Mouse (Mus musculus) embryo, embryonic 10 days (tissue): ENCODE measurements around the gene Slfn5.
A peak's percentile ranks its signal among the peaks of the same experiment; 100 is the strongest.
"Not testable (repeated sequence)": the region's sequence is repeated elsewhere in the genome, so short reads cannot be mapped to it uniquely, and the experiment has no call there.

Experiments
- DNase-seq: peaks from one replicate; pipeline ENCODE4 v3.0.0-alpha.2; 2015; ENCODE audit warnings: low spot score

The Slfn5 gene

DNA sequence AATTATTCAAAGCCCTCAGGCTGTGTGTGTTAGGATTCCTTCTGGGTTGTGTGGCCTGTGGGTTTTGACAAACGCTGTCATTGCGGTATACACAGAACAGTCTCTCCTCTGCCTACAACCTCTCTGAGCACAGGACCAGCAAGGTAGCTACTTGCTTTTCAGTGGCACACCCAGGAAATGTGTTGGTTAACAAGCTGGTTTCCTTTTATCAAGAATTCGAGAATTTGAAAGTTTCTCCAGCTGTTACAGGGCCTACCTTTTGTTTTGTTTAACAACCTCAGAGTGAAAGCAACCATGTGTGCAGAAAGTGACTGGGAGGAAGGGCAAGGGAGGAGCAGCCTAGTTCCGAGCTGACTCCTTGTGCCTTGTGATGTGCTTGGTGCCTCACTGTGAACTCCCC, 3.7 kb upstream of the Slfn5 start:
- no peak for DNase-seq

DNA sequence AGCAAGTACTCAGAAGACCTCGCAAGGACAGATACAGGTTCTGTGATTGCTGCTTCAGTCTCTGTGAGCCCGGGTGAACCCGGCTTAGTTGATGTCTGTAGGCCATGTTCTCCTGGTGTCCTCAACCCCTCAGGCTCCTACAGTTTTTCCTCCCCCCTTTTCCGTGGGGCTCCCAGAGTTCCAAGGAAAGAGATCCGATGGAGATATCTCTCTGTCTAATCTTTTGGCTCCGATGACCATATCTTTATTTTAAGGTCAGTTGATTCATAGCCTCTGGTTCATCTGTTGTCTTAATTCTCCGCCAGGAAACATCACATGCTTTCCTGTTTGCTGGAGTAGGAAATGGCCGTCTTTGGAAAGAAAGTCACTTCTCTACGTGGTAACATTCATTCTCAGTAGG, 2.1 kb upstream of the Slfn5 start:
- DNase-seq: no peak

DNA sequence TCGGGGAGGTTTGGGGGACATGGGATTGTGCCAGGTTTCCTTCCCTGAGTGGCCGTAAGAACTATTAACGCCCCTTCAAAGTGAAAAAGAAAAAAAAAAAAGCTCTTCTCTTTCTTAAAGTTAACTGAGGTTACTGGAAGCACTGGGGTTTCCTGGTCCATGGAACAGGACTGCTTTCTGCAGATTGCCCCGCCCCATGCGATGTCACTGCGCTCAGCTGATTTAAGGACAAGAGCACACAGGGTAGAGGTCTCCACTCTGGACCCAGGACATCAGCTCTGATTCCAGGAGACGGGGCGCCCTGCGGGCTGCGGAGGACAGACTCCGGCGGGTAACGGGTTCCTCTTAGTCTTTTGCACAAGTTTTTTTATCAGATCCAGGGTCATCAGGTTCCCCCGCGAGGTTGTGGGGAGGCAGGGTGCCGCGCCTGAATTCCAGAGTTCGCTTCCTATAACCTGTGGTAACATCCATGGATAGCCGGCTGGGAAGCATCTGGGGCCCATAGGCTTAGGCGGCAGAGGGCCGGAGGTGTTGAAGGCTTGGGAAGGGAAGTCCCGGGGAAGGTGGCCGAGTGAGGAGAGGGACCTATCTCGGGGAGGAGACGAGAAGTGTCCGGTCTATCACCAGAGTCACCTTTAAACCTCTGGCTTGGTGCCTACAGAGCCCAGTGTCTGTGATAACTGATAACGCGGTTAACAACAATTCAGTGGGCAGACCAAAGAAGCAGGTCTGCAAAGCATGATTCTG, 889 bp downstream of the Slfn5 start:
- no peak for DNase-seq

DNA sequence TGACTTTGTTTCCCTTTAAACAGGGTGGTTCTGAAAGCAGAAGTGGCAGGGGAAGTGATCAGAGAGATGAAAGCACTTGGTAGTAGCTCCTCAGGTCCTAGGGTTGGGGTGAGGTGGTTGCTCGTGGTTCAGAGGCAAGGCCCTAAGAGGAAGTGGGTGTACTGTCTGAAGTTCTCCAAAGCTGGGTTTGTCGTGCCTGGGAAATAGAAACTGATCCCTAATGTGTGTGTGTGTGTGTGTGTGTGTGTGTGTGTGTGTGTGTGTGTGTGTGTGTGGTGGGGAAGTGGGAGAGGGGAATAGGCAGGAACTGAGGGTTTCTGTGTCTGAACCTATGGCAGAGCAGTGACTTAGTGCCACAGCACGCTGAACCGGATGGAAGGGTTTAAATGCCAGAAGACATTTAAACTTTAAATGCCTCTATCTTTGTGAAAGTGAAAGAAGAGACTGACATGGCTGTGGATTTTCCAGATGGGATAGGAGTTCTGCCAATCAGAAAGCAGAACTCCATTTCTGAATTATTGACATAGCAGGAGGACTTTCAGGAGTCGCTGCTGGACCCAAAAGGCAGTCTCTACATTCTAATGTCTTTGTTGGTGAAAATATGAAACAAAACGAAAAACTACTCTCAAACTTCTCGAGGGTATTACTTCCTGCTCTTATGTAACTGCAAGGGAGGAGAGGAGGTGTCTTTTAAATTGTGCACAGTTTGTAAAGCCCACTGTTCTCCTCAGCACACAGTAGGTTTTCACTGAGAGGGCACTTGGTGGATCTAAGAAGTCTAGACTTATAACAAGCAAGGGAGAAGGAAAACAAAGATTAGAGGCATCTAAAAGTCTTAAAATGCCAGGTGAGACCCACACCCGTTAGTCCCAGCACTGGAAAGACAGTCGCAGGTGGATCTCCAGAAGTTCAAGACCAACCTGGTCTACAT, 1.7 kb downstream of the Slfn5 start:
- DNase-seq: no peak

DNA sequence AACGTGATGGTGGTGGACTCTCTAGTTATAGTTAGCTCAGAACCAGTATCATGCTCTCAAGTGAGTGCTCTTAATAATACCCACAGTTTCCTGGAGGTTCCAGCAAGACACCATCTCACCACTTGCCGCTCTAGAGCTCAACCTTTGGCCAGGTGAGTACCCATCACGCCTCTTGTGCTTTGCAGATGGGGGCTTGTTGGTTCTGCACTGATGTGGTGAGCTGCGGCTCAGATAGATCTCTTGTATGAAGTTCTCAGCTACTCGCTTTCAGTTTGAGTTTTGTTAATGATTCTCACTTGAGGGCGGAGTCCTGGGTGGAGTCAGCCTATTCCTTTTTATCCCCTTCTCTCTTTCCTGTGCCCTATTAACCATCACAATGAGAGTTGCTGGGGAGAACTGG, 3.5 kb downstream of the Slfn5 start:
- DNase-seq: no peak

DNA sequence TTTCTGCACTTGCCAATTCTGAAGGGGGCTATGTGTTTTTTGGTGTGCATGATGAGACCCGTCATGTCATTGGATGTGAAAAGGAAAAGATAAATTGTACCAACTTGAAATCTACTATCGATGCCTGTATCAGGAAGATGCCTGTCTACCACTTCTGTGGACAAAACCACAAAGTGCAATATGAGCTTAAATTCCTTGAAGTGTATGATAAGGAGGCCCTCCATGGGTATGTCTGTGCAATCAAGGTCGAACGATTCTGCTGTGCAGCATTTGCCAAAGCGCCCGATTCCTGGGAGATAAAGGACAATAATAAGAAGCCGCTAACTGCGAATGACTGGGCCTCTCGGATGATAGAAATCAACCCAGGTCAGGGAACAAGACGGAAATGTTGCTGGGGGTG, 5.8 kb downstream of the Slfn5 start:
- DNase-seq: no peak

DNA sequence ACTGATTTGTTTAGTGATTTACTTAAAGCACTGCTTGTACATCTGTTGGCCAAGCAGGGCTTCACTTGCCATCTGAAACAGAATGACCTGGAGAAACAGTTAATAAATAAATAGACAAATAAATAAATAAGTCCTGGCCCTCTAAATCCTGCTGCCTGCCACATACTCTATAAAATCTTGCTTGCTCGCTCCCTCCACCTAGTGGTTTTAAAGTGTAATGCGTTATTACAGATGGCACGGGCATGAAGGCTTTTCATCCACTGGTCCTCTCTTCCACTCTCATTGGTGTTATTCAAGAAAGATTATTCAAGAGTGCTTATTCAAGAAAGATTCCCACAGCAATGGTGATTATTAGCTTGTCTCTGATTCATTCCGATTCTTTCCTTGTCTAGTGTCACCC, 8.5 kb downstream of the Slfn5 start:
- peak; percentile 58 for DNase-seq

DNA sequence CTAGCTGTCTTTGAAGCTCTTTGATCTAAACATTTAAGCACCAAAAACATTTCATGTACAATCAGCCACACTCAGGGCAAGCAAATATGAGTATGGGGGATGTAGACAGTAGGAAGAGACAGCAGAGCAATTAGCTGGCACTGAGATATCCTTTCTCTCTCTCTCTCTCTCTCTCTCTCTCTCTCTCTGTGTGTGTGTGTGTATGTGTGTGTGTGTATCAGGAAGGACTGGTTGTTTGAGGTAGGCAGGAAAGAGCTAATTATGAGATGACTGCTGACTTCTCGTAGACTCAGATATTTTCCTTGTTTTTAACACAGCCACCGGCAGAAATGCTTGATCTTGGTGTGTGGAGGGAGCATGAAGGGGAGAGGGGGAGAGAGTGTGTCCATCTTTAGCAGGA, 10.6 kb downstream of the Slfn5 start:
- no peak for DNase-seq

DNA sequence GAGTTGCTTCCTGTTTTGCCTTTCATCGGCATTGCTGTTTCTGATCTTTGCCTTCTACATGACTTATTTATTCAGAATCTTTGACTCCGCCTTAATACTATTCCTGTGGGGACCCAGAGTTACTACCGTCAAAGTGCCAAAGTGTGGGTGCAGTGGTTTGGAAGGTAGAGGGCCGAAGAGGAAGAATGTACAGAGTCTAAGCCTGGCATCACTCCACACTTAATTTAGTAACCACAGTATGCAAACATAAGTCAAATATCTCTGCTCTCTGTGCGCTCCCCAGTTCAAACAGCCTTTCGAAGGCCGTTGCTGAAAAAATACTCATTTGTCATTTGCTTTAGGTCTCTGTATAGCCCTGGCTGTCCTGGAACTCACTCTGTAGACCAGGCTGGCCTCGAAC, 11.1 kb downstream of the Slfn5 start:
- no peak for DNase-seq

DNA sequence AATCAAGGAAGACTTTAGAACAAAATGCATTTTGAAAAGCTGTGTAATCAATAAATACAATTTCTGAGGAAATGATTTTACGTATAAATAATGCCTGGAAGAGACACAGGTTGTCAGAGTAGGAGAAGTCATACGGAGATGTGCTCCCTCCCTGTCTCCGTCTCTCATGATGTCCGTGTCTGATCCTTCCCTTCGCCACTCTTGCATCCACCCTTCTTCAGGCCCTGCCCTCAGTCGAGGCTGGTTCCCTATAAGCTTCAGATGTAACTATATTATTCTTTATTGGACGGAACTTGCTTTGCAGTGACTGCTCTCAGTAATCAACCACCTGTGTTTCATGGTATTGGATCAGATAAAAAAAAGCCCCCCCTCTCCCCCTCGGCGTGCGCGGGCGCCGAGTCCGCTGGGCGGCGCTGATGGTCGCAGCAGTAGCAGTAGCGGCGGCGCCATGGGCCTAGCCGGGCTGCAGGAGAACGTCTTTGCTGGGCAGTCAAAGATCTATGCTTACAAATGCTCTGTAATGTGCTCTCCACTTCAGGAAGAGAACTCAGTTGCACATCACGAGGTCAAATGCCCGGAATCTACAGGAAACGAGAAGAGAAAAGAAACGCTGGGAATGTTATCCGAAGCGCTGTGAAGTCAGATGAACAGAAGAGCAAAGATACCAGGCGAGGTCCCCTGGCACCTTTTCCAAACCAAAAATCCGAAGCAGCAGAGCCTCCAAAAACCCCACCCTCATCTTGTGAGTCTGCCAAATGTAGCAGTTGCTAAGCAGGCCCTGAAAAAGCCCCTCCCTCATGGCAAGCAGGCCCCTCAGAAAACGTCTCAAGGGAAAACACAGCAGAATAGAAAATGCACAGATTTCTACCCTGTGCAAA, 19.8 kb downstream of the Slfn5 start:
- peak; percentile 71 for DNase-seq

DNA sequence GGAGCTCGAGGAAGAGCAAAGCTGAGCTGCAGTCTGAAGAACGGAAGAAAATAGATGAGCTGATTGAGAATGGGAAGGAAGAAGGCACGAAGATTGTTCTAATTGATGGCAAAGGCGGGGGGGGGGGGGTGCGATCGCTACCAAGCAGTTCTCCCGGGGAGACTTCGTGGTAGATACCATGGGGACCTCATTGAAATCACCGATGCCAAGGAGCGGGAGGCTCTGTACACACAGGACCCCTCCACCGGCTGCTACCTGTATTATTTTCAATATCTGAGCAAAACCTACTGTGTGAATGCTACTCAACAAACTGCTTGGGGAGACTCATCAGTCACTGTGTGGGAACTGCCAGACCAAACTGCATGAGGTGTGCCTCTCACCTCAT, 20.4 kb downstream of the Slfn5 start:
- DNase-seq: no peak

DNA sequence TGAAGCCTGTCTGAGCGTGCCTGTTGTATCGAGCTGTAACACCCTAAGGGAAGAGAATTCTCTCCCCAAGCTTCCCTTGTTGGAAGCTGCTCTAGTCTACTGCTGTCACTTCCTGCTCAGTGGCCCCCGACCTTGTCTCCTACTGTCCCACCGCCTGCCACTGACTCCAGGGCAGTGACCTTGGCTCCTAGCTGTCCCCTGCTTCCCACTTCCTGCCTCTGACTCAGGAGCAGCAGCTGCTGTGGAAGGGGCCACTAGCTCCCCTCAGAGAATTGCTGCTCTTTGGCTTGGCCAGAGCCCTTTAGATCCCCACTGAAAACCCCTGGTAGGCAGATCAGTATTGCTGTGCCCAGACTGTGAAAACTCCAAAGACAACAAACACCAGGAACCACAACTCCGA, 22.8 kb downstream of the Slfn5 start:
- no peak for DNase-seq

DNA sequence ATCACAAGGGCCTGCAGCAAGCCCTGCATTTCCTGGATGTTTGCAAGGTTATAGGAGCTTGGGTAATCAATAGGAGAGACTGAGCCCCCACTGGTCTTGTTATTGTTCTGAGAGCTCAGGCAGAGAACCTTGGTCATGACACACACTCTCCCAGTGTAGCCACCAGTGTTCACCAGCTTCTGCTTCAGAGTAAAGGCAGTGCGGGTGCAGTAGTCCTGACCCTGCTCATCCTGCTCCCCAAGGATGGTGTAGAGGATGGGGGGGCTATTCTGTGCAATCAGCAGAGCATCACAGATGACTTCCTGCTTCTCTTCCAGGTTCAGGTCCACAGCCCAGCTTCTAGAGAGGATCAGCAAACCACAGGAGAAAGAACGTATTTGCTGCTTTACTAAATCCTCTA, 31.3 kb downstream of the Slfn5 start:
- not testable (repeated sequence) for DNase-seq

DNA sequence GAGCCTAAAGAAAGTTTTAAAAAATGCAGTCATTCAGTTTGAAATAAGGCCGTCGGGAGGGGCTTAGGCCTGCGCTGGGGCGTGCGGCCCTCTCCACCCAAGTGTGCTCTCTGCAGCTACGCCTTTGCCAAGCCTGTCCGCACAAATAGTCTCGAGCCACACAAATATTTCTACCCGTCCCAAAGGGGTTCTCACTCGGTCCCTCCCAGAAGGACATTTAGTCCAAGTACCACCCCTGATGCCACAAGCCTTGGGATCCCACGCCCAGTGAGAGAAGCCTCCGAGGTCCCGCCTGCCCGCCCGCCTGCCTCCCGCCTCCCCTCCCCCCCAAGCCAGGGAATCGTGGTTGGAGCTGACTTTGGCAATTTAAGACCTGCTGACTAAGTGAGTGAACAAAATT, 32.0 kb downstream of the Slfn5 start:
- DNase-seq: no peak

DNA sequence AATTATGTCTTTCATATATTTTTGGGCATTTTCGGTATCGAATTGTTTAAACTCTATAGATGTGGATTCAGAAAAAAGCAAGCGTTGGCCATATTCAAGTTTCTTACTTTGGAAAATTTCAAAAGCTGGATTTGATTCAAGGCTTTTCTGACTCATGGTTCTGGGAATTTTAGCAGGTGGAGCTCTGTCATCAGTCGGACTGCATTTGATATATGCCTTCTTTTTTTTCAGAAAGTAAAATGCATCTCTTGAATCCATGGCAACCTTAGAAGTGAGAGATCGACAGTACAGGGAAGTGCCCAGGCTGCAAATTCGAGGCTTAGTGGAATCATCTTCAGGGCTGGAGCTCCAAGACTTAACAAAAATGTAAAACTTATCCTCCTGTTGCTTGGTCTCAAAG, 36.5 kb downstream of the Slfn5 start:
- no peak for DNase-seq

DNA sequence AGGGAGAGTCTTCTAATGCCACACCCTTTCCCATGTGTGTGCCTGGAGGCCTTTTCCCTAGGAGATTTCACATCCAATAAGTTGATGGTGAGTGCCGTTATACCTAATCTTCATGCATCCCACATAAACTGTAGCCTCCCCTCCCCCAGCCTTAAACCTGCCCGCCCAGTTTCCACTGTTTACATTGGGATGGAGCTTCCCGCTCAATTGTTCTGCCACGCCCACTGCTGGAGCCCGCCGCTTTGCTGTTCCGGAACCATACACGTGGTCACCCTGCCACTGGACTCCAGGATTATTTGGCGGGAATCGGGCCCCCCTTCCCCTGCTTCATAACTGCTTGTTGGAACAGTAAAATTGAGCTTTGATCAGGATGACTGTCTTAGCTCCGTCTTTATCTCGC, 38.2 kb downstream of the Slfn5 start:
- peak; percentile 31 for DNase-seq

DNA sequence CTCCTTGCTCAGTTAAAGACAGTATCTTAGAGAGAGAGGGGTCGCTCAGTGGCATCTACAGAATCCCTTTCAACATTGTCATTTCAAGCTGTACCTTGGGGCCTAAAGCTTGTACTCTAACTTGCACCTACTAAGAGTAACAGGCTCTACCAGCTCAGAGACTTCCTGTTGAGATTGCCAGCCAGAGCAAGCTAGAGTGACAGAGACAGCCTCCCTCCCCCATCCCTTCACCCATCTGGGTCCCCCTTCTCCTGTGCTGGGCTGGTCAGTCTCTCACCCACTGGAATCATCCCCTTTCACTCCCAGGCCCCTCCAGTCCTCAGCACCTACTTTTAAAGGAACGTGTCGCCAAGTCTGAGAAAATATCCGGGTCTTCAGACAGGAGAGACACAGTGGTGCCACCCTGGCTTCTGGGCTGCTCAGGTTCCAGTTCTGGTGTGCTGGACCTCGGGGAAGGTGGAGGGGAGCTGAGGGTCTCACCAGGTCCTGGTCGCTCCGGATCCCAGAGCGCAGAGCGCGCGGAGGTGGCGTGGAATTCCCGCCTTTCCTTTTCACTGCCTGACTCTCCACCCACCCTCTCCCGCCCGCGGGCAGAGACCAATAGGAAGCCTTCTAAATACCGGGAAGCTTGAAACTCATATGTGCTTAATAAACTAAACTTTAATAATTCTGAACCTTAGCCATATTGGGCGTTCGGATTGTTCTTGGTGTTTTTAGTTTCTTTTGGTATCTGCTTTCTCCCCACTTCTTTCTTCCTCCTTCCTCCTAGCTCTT, 39.6 kb downstream of the Slfn5 start:
- peak; percentile 71 for DNase-seq

DNA sequence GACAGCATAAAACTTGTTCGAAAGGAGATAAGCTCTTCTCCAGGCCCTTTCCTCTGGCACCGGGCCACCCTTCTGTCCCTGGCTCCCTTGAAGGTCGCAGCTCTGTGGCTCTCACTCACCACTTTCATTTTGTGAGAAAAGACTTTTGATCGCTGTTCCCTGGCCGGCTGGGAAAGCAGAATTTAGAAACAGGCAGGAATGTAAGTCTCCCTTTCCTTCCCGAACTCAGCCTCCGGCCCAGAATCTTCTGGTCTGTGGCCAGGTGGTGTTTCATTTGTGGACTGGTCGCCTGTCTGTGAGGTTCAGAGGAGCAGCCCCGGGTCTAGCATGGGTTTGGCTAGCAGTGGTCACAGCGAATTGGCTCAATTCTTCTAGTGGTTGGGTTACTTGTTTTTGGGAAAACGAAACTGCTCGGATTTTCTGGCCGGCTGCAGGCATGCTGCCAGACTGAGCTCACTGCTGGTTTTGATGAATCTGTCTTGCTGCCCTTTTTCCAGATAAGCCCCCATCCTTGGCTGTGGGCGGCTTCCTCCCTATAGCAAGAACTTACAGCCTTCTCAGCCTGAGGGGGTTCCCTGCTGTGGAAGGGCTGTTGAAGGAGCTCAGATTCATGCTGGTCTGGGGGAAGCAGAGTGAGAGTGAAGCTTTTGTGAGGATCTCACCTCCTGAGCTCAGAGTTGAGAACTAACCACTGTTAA, 40.5 kb downstream of the Slfn5 start, which contains the start of gene Slfn9:
Slfn9 (minus strand) TSS at position 362 of the 698 bp plus-strand sequence.
- DNase-seq: peak; percentile 31

DNA sequence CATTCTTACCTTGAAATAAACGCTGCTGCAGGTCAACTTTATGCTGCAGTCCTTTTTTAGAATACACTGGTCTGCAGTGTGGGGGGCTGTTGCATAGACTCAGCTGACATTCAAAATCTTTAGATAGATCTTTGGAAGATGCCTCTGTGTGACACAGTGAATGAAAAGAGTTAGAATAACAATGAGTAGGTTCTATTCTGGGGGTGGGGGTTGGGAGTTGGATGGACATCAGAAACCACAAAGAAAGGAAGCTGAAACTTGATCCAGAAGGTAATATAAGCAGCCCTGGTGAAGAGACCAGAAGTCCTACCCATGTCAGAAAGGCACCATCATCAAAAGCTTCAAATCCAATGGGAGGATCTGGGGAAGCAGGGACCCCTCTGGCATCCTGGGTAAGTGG, 62.2 kb downstream of the Slfn5 start:
- DNase-seq: no peak
